Mouse (Mus musculus): ENCODE results near the gene Ankrd44. TPM values are rescaled to one million over a fixed set of nuclear protein-coding genes. Genes with fewer than 3 reads are reported as not detected.

Gene Ankrd44
- polyA plus RNA-seq, 1 experiment from 2014 or later = 19.2 TPM

- H3K4me3 ChIP-seq = no peak overlapping the region
- H3K27ac ChIP-seq (replicated peaks) = no peak overlapping the region
- H3K9me3 ChIP-seq = no peaks in the 10 kb centered on the region
- DNase-seq (ENCODE audit: low spot score) = no peak
- H3K4me1 ChIP-seq = no peaks in the 10 kb centered on the region; the same call in 1 of the 2 replicates
- H3K27me3 ChIP-seq (replicated peaks; ENCODE audit: low read depth, poor library complexity, severe bottlenecking) = no peaks in the 10 kb centered on the region
- H3K36me3 ChIP-seq (replicated peaks) = peaks cover 11% of the 10 kb centered on the region
- 79% methylated on average over 3 of the region's 3 CpGs for WGBS
Observed at GRCm38 (mm10) chr1:54749516-54749915, 176.7 kb downstream of the Ankrd44 start.

- H3K27ac ChIP-seq (replicated peaks) = no peak overlapping the region
- peaks cover 5% of the 10 kb centered on the region; the same call in 1 of the 2 replicates for H3K36me3 ChIP-seq (replicated peaks)
- no peaks in the 10 kb centered on the region; the same call in 1 of the 2 replicates for H3K4me1 ChIP-seq
- DNase-seq (ENCODE audit: low spot score) = no peak
- WGBS = 80% methylated on average over 8 of the region's 8 CpGs
- H3K27me3 ChIP-seq (replicated peaks; ENCODE audit: low read depth, poor library complexity, severe bottlenecking) = no peaks in the 10 kb centered on the region
- no peak overlapping the region for H3K4me3 ChIP-seq
- H3K9me3 ChIP-seq = no peaks in the 10 kb centered on the region
Observed at GRCm38 (mm10) chr1:54747785-54748420, 178.3 kb downstream of the Ankrd44 start.

- Histone ChIP-seq H3K27ac (replicated peaks) (no peak overlapping the region), H3K27me3 (replicated peaks; ENCODE audit: low read depth, poor library complexity, severe bottlenecking) (no peaks in the 10 kb centered on the region), H3K9me3 (no peaks in the 10 kb centered on the region), H3K36me3 (replicated peaks) (no peaks in the 10 kb centered on the region), H3K4me3 (no peak overlapping the region), H3K4me1 (no peaks in the 10 kb centered on the region; the same call in 1 of the 2 replicates)
- DNase-seq (ENCODE audit: low spot score) = no peak
Observed at GRCm38 (mm10) chr1:54745666-54746065, 180.5 kb downstream of the Ankrd44 start.

- Histone ChIP-seq H3K4me3 (no peak overlapping the region), H3K27me3 (replicated peaks; ENCODE audit: low read depth, poor library complexity, severe bottlenecking) (no peaks in the 10 kb centered on the region), H3K9me3 (no peaks in the 10 kb centered on the region), H3K27ac (replicated peaks) (no peak overlapping the region), H3K4me1 (no peaks in the 10 kb centered on the region; the same call in 1 of the 2 replicates), H3K36me3 (replicated peaks) (no peaks in the 10 kb centered on the region)
- 86% methylated on average over 5 of the region's 5 CpGs for WGBS
- no peak for DNase-seq (ENCODE audit: low spot score)
Observed at GRCm38 (mm10) chr1:54744171-54744570, 182.0 kb downstream of the Ankrd44 start.

- Histone ChIP-seq H3K27ac (replicated peaks) (no peak overlapping the region), H3K4me3 (no peak overlapping the region), H3K4me1 (no peaks in the 10 kb centered on the region; the same call in 1 of the 2 replicates), H3K9me3 (no peaks in the 10 kb centered on the region), H3K36me3 (replicated peaks) (no peaks in the 10 kb centered on the region), H3K27me3 (replicated peaks; ENCODE audit: low read depth, poor library complexity, severe bottlenecking) (no peaks in the 10 kb centered on the region)
- DNase-seq (ENCODE audit: low spot score) = no peak
- 84% methylated on average over 8 of the region's 8 CpGs for WGBS
Observed at GRCm38 (mm10) chr1:54743072-54743471, 183.1 kb downstream of the Ankrd44 start.

- H3K36me3 ChIP-seq (replicated peaks) = no peaks in the 10 kb centered on the region
- no peaks in the 10 kb centered on the region for H3K27me3 ChIP-seq (replicated peaks; ENCODE audit: low read depth, poor library complexity, severe bottlenecking)
- DNase-seq (ENCODE audit: low spot score) = no peak
- no peak overlapping the region for H3K4me3 ChIP-seq
- no peaks in the 10 kb centered on the region for H3K9me3 ChIP-seq
- H3K4me1 ChIP-seq = no peaks in the 10 kb centered on the region; the same call in 1 of the 2 replicates
- 88% methylated on average over 5 of the region's 5 CpGs for whole genome bisulfite sequencing
- no peak overlapping the region for H3K27ac ChIP-seq (replicated peaks)
Observed at GRCm38 (mm10) chr1:54740936-54741335, 185.3 kb downstream of the Ankrd44 start.

GRCm38 (mm10) chr1:54737472-54737871 is 188.7 kb downstream of the Ankrd44 start:
- no peak for DNase-seq (ENCODE audit: low spot score)
- no peak overlapping the region for H3K27ac ChIP-seq (replicated peaks)
- H3K4me1 ChIP-seq = peaks cover 12% of the 10 kb centered on the region
- no peaks in the 10 kb centered on the region for H3K36me3 ChIP-seq (replicated peaks)
- H3K27me3 ChIP-seq (replicated peaks; ENCODE audit: low read depth, poor library complexity, severe bottlenecking) = no peaks in the 10 kb centered on the region
- WGBS = 87% methylated on average over 3 of the region's 3 CpGs
- H3K4me3 ChIP-seq = no peak overlapping the region
- H3K9me3 ChIP-seq = no peaks in the 10 kb centered on the region

- peaks cover 9% of the 10 kb centered on the region; the same call in 1 of the 2 replicates for H3K36me3 ChIP-seq (replicated peaks)
- H3K27me3 ChIP-seq (replicated peaks; ENCODE audit: low read depth, poor library complexity, severe bottlenecking) = no peaks in the 10 kb centered on the region
- no peak overlapping the region for H3K27ac ChIP-seq (replicated peaks)
- no peak overlapping the region for H3K4me3 ChIP-seq
- peaks cover 12% of the 10 kb centered on the region for H3K4me1 ChIP-seq
- WGBS = 78% methylated on average over 17 of the region's 17 CpGs
- no peaks in the 10 kb centered on the region for H3K9me3 ChIP-seq
- DNase-seq (ENCODE audit: low spot score) = peak; percentile 15
Observed at GRCm38 (mm10) chr1:54734917-54735664, 191.1 kb downstream of the Ankrd44 start.

GRCm38 (mm10) chr1:54729316-54729715 is 196.9 kb downstream of the Ankrd44 start:
- H3K4me1 ChIP-seq = no peaks in the 10 kb centered on the region
- no peak for DNase-seq (ENCODE audit: low spot score)
- no peaks in the 10 kb centered on the region for H3K9me3 ChIP-seq
- no peaks in the 10 kb centered on the region for H3K27me3 ChIP-seq (replicated peaks; ENCODE audit: low read depth, poor library complexity, severe bottlenecking)
- no peak overlapping the region for H3K4me3 ChIP-seq
- no peak overlapping the region for H3K27ac ChIP-seq (replicated peaks)
- peaks cover 28% of the 10 kb centered on the region; the same call in 1 of the 2 replicates for H3K36me3 ChIP-seq (replicated peaks)
- 93% methylated on average over 5 of the region's 5 CpGs for WGBS

GRCm38 (mm10) chr1:54726555-54726954 is 199.6 kb downstream of the Ankrd44 start:
- no peak overlapping the region for H3K4me3 ChIP-seq
- peaks cover 24% of the 10 kb centered on the region; the same call in 1 of the 2 replicates for H3K36me3 ChIP-seq (replicated peaks)
- H3K9me3 ChIP-seq = no peaks in the 10 kb centered on the region
- no peak overlapping the region for H3K27ac ChIP-seq (replicated peaks)
- no peak for DNase-seq (ENCODE audit: low spot score)
- H3K27me3 ChIP-seq (replicated peaks; ENCODE audit: low read depth, poor library complexity, severe bottlenecking) = no peaks in the 10 kb centered on the region
- WGBS = 76% methylated on average over 2 of the region's 2 CpGs
- H3K4me1 ChIP-seq = no peaks in the 10 kb centered on the region

- 90% methylated on average over 6 of the region's 6 CpGs for WGBS
- Histone ChIP-seq H3K4me3 (no peak overlapping the region), H3K9me3 (no peaks in the 10 kb centered on the region), H3K27ac (replicated peaks) (no peak overlapping the region), H3K36me3 (replicated peaks) (peaks cover 5% of the 10 kb centered on the region; the same call in 1 of the 2 replicates), H3K4me1 (peaks cover 6% of the 10 kb centered on the region), H3K27me3 (replicated peaks; ENCODE audit: low read depth, poor library complexity, severe bottlenecking) (no peaks in the 10 kb centered on the region)
- DNase-seq (ENCODE audit: low spot score) = no peak
Observed at GRCm38 (mm10) chr1:54716921-54717320, 209.3 kb downstream of the Ankrd44 start.

GRCm38 (mm10) chr1:54715061-54715760 is 211.0 kb downstream of the Ankrd44 start:
- Histone ChIP-seq H3K4me3 (no peak overlapping the region), H3K36me3 (replicated peaks) (peaks cover 5% of the 10 kb centered on the region; the same call in 1 of the 2 replicates), H3K27me3 (replicated peaks; ENCODE audit: low read depth, poor library complexity, severe bottlenecking) (no peaks in the 10 kb centered on the region), H3K4me1 (peaks cover 6% of the 10 kb centered on the region), H3K9me3 (no peaks in the 10 kb centered on the region), H3K27ac (replicated peaks) (no peak overlapping the region)
- DNase-seq (ENCODE audit: low spot score) = no peak
- 79% methylated on average over 8 of the region's 8 CpGs for WGBS
